Mouse (Mus musculus) embryo, embryonic 9.5 days (tissue): ENCODE measurements around the gene Timeless.

Source experiments
- DNase-seq: peaks from one replicate; pipeline ENCODE4 v3.0.0-alpha.2; 2017; ENCODE audit errors: extremely low spot score

Timeless gene

GRCm38 (mm10) chr10:128296370-128297090, 64.7 kb downstream of the Timeless start:
- no peak for DNase-seq

- no peak for DNase-seq
These were observed 65.4 kb downstream of the Timeless start for GRCm38 (mm10) chr10:128297221-128297620.

GRCm38 (mm10) chr10:128297622-128298021, 65.8 kb downstream of the Timeless start:
- no peak for DNase-seq

GRCm38 (mm10) chr10:128298243-128298642, 66.4 kb downstream of the Timeless start:
- no peak for DNase-seq

- no peak for DNase-seq
These were observed 66.9 kb downstream of the Timeless start, which contains the start of gene Il23a for GRCm38 (mm10) chr10:128298702-128299171. TSS of gene Il23a (minus strand) at chr10:128298752.

GRCm38 (mm10) chr10:128302357-128302756, 70.5 kb downstream of the Timeless start:
- DNase-seq = no peak
